Mouse (Mus musculus) layer of hippocampus, adult 6 months (tissue): ENCODE results near the gene Olfr738. TPM values are rescaled to one million over a fixed set of nuclear protein-coding genes. Genes with fewer than 3 reads are reported as not detected.

Experiments
- long read RNA-seq, 2 experiments: library from polyadenylated mRNA; unstranded; transcript quantifications; one replicate each; pipeline ENCODE4 v2.0.0; 2019 to 2020
- polyA plus RNA-seq: library from polyadenylated mRNA; unstranded; fragments of <200 nt; fragmentation: Nextera tagmentation; gene quantifications from 2 replicates; pipeline ENCODE4 v1.2.3, GENCODE M21; 2021

Olfr738 gene
- not detected in 2 replicates for polyA plus RNA-seq
- long read RNA-seq, experiment 1: 0 reads
- long read RNA-seq, experiment 2: 0 reads

DNA sequence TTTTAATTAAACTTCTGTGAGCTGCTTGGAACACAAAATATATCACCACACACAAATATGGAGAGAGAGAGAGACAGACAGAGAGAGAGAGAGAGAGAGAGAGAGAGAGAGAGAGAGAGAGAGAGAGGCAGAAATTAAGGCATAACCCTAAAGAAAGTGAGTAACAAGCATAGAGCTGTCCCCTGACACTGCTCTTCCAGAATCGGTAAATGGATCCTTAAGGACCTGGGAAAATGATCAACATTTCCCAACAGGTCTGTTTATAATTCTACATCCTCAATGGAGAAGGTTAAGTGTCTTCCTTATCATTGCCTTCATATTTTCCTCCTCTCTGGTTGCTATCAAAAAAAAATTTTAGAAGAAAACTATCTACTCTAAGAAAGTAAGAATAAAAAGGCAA, at the start of gene Olfr738:
Gene Olfr738 (plus strand): TSS at position 301 of the 400 bp plus-strand sequence.

GRCm38 (mm10) chr14:50357593-50357992, 49.8 kb upstream of the Olfr738 start, which contains the start of gene Tlr11:
Tlr11 (plus strand) TSS chr14:50357914.

DNA sequence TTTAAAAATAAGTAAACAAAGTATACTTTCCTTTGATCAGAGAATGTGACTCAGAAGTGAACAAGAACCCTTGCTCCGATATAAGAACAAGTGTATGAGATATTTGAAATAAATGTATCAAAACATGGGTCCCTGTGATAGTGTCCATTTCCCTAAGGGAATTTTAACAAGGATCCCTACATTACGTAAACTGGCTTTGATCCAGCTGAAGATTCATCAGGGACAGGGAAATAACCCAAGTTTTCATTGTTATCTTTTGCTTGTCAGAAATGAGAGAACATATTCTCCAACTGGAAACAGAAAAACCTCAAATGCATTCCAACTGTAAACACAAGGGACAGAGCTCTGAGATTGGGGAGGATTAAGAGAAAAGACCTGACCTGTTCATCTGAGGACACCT, 26.5 kb upstream of the Olfr738 start, which contains the start of gene Olfr736:
Gene Olfr736 (plus strand): TSS at position 301 of the 400 bp plus-strand sequence.

DNA sequence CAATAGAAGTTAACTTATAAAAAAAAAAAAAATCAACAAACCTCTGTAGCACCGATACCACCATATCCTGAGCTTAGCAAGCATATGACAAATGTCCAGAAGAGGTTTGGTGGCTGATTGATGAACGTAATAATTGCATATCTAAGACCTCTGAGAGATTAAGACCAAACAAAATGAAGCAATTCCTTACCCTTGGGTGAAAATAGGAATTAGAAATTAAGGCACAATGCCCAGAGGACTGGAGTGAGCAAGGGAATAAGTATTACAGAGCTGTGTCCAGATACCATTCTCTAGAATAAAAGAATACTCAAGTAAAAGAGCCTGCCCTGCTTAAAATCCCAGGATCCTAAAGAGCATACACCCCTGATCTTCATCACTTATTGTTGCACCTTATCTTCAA, 11.0 kb downstream of the Olfr738 start, which contains the start of gene Olfr739:
Gene Olfr739 (plus strand): TSS at position 301 of the 400 bp plus-strand sequence.

GRCm38 (mm10) chr14:50445245-50445644, 37.9 kb downstream of the Olfr738 start, which contains the start of gene Olfr740:
Olfr740 (plus strand) TSS chr14:50445545.

Other genes starting within 250 kb of the Olfr738 start
- gene Olfr730, start 219.4 kb upstream of the Olfr738 start, polyA plus RNA-seq: not detected in 2 replicates
- gene Olfr731, start 165.7 kb upstream of the Olfr738 start, polyA plus RNA-seq: not detected in 2 replicates
- gene Olfr732, start 123.4 kb upstream of the Olfr738 start, polyA plus RNA-seq: not detected in 2 replicates
- gene Olfr733, start 106.0 kb upstream of the Olfr738 start, polyA plus RNA-seq: not detected in 2 replicates
- gene Olfr734, start 80.8 kb upstream of the Olfr738 start, polyA plus RNA-seq: not detected in 2 replicates
- gene Olfr735, start 58.7 kb upstream of the Olfr738 start, polyA plus RNA-seq: not detected in 2 replicates
- gene Tlr11, start 49.7 kb upstream of the Olfr738 start, polyA plus RNA-seq: not detected in 2 replicates
- not detected in 2 replicates for gene Olfr736, start 26.4 kb upstream of the Olfr738 start, polyA plus RNA-seq
- not detected in 2 replicates for gene Olfr739, start 11.1 kb downstream of the Olfr738 start, polyA plus RNA-seq
- not detected in 2 replicates for gene Olfr740, start 38.0 kb downstream of the Olfr738 start, polyA plus RNA-seq
- gene Olfr741, start 65.2 kb downstream of the Olfr738 start, polyA plus RNA-seq: not detected in 2 replicates
- gene Olfr742, start 96.0 kb downstream of the Olfr738 start, polyA plus RNA-seq: not detected in 2 replicates
- gene Olfr743, start 114.3 kb downstream of the Olfr738 start, polyA plus RNA-seq: not detected in 2 replicates
- not detected in 2 replicates for gene Olfr744, start 207.3 kb downstream of the Olfr738 start, polyA plus RNA-seq
- not detected in 2 replicates for gene Olfr745, start 231.8 kb downstream of the Olfr738 start, polyA plus RNA-seq
- gene Olfr746, start 239.5 kb downstream of the Olfr738 start, polyA plus RNA-seq: not detected in 2 replicates